15 mouse cellular contexts compared by ENCODE assay signal in the genomic region with DNA sequence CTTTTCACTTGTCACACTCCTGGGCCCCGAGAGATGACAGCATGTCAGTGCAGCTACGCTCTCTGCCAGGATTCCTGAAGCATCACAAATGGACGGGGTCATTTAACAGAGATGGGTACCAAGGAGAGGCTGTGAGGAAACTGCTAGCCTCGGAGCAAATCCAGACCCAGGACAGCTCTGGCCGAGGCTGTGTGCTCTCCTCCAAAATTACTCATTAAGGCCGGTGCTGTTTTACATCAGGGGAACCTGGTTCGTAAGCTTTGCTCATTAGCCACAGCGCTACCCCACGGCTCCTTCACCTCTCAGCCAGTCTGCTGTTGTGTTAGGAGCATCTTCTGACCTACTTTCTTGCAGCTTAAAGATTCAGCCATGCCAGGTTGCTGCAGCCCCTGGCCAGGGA.
DNase-seq lines count a peak whose midpoint lies in the region; ATAC-seq lines count a peak whose summit lies in the region.
"Had no signal": no experiment of that assay in that cellular context is flagged by ENCODE, and none has a peak within 500 bp of the region (broad histone marks: within the 10 kb centered on the region; RNA-seq: fewer than 3 reads in every experiment).

No protein-coding gene starts in this region.

- H3K36me3 ChIP-seq in midbrain, embryonic 15.5 days (replicated peaks) = no peaks in the 10 kb centered on the region
- H3K36me3 ChIP-seq: forebrain, embryonic 10.5 days; heart, embryonic 13.5 days; liver, embryonic 13.5 days; stomach, embryonic 15.5 days had no signal

- WGBS in midbrain, embryonic 15.5 days = 50% methylated on average over 9 of the region's 9 CpGs

- no peaks in the 10 kb centered on the region for H3K27me3 ChIP-seq in midbrain, embryonic 15.5 days (replicated peaks)
- H3K27me3 ChIP-seq: heart, embryonic 13.5 days; liver, embryonic 13.5 days; megakaryocyte, embryonic 14.5 days; stomach, embryonic 15.5 days had no signal

- no peak overlapping the region for H3K4me3 ChIP-seq in midbrain, embryonic 15.5 days
- H3K4me3 ChIP-seq: forebrain, embryonic 10.5 days; heart, embryonic 13.5 days; liver, embryonic 13.5 days; megakaryocyte, embryonic 14.5 days; stomach, embryonic 15.5 days had no signal

- H3K4me1 ChIP-seq in midbrain, embryonic 15.5 days = peaks cover 34% of the 10 kb centered on the region
- H3K4me1 ChIP-seq: heart, embryonic 13.5 days; liver, embryonic 13.5 days; megakaryocyte, embryonic 14.5 days; stomach, embryonic 15.5 days had no signal

- ATAC-seq in cerebellum, adult (ENCODE audit: insufficient number of reproducible peaks, low FRiP score, low TSS enrichment) = peak; percentile 40
- 0 out of 2 replicates have a peak, but pooled peaks have one; percentile 9 for ATAC-seq in midbrain, embryonic 15.5 days (replicated peaks)

- H3K4me2 ChIP-seq in midbrain, embryonic 15.5 days = no peak overlapping the region
- H3K4me2 ChIP-seq: heart, embryonic 13.5 days; liver, embryonic 13.5 days; stomach, embryonic 15.5 days had no signal

- H3K27ac ChIP-seq in midbrain, embryonic 15.5 days = peak overlapping the region; percentile 74
- H3K27ac ChIP-seq: forebrain, embryonic 10.5 days; heart, embryonic 13.5 days; liver, embryonic 13.5 days; stomach, embryonic 15.5 days had no signal

- no peak for DNase-seq in cerebellum, postnatal 4 days (ENCODE audit: low spot score in 2 of 2)
- DNase-seq in brain, adult 2 months (ENCODE audit: low read depth, low spot score) = peak; percentile 46
- peak; percentile 51 to 57 for DNase-seq in cerebellum, postnatal 10 days
- no peak for DNase-seq in frontal cortex, postnatal 25 days (ENCODE audit: low spot score in 2 of 2)
- DNase-seq in right cerebral cortex, adult 2 months (ENCODE audit: low spot score in 2 of 2) = no peak
- DNase-seq in urinary bladder, adult 2 months (ENCODE audit: low spot score) = no peak
- DNase-seq: kidney, adult 8-10 months; left cerebral cortex, postnatal 4 days; liver, embryonic 13.5 days had no signal

- H3K9me3 ChIP-seq in midbrain, embryonic 15.5 days = no peaks in the 10 kb centered on the region
- H3K9me3 ChIP-seq: forebrain, embryonic 10.5 days; heart, embryonic 13.5 days; liver, embryonic 13.5 days; megakaryocyte, embryonic 14.5 days; stomach, embryonic 15.5 days had no signal

- no peak overlapping the region for H3K9ac ChIP-seq in midbrain, embryonic 15.5 days
- H3K9ac ChIP-seq: heart, embryonic 13.5 days; liver, embryonic 13.5 days; stomach, embryonic 15.5 days had no signal

Comparison
In these comparisons a context has a peak if more than half of its experiments do, and no peak if none do; other contexts are left out.
1. DNase-seq: peak in brain, adult 2 months (single experiment) and cerebellum, postnatal 10 days (2 of 2); none in cerebellum, postnatal 4 days (0 of 2), frontal cortex, postnatal 25 days (0 of 2), right cerebral cortex, adult 2 months (0 of 2) and urinary bladder, adult 2 months (single experiment).